Mouse (Mus musculus): ENCODE results near the gene Cacna1e. TPM values are rescaled to one million over a fixed set of nuclear protein-coding genes. Genes with fewer than 3 reads are reported as not detected.
A peak's percentile ranks its signal among the peaks of the same experiment; 100 is the strongest.

Cacna1e gene
- total RNA-seq, 4 experiments from 2014 or later = 180 to 236 (median 203) TPM

- peak; percentile 19 to 30 for DNase-seq (ENCODE audit: low spot score in 2 of 2)
These were observed 354.6 kb downstream of the Cacna1e start for GRCm38 (mm10) chr1:154529666-154530065.

DNA sequence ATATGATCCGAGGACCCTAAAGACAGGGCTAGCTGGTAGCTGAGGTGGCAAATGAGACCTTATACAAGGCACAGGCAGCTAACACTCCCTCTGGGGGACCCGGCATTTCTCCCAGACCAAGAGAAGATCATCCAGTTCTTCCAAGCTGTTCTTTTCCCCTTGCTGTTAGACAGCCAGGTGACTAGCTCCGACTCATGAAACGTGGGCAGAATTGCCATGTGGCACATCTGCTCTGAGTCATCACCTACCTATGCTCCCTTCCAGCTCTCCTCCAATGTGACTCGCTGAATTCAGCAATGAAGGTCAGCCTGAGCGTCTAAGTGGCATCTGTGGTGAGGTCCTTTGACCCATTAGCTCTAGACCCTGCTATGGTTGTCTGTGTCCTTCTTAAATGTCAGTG, 355.5 kb downstream of the Cacna1e start:
- DNase-seq (ENCODE audit: low spot score in 2 of 2) = no peak

DNA sequence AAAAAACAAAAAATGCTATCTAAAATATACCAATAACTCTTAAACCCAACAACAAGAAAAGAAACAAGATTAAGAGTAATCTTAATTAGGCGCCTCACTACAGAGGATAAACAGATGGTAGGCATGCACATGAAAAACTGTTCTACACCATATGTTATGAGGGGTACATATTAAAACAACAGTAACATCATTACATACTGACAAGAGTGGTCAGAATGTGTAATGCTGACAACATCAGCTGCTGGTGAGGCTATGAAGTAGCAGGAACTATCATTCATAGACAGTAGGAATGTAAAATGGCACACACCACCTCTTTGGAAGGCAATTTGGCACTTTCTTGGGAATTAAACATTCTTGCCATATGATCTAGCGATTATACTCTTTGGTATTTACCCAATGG, 363.6 kb downstream of the Cacna1e start:
- no peak for DNase-seq (ENCODE audit: low spot score in 2 of 2)

GRCm38 (mm10) chr1:154515350-154515749, 369.0 kb downstream of the Cacna1e start:
- DNase-seq (ENCODE audit: low spot score in 2 of 2) = no peak

DNA sequence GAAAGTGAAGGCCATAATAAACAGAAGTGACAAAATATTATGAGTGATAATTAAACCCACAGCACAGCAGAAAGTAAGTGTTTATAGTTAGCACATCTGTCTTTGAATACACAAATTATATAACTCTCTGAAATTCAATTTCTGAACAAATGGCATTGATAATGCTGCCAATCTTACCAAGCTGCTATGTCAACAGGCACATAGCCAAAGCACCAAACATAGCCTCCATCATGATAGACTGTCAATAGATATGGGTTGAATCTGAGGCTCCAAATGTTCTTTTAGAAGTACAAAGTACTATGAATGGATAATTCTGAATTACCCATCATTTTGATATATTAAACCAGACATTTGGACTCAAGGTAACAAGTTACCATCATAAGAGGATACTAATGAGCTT, 372.6 kb downstream of the Cacna1e start:
- no peak for DNase-seq (ENCODE audit: low spot score in 2 of 2)

DNA sequence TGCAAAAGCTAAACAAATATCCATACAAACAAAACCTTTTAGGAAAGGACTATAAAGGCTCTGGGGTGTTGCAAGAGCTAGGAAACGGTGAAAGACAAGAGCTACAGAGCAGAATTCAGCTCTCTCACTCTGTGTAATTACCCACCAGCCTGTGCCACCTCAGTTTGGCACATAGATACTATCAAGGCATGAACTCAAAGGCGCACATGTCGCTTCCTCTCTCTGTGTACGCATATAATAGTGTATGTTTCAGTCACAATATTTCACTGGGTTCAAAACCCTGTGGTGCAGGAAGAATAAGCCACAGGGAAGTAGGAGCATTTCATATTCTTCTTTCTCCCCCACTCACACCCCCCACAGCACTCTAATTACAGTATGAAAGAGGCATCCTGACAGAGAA, 380.3 kb downstream of the Cacna1e start:
- DNase-seq (ENCODE audit: low spot score in 2 of 2) = no peak

- no peak for DNase-seq (ENCODE audit: low spot score in 2 of 2)
These were observed 383.4 kb downstream of the Cacna1e start for GRCm38 (mm10) chr1:154500869-154501268.

- peak; percentile 52 to 60 for DNase-seq (ENCODE audit: low spot score in 2 of 2)
These were observed 384.0 kb downstream of the Cacna1e start for GRCm38 (mm10) chr1:154500187-154500866.

- DNase-seq (ENCODE audit: low spot score in 2 of 2) = peak; percentile 30 to 39
These were observed 385.5 kb downstream of the Cacna1e start for GRCm38 (mm10) chr1:154498821-154499220.

- no peak for DNase-seq (ENCODE audit: low spot score in 2 of 2)
These were observed 393.2 kb downstream of the Cacna1e start for GRCm38 (mm10) chr1:154491071-154491470.

- DNase-seq (ENCODE audit: low spot score in 2 of 2) = no peak
These were observed 407.6 kb downstream of the Cacna1e start for GRCm38 (mm10) chr1:154476671-154477070.

GRCm38 (mm10) chr1:154475706-154476105, 408.6 kb downstream of the Cacna1e start:
- DNase-seq (ENCODE audit: low spot score in 2 of 2) = no peak

GRCm38 (mm10) chr1:154474156-154474555, 410.1 kb downstream of the Cacna1e start:
- no peak for DNase-seq (ENCODE audit: low spot score in 2 of 2)

DNA sequence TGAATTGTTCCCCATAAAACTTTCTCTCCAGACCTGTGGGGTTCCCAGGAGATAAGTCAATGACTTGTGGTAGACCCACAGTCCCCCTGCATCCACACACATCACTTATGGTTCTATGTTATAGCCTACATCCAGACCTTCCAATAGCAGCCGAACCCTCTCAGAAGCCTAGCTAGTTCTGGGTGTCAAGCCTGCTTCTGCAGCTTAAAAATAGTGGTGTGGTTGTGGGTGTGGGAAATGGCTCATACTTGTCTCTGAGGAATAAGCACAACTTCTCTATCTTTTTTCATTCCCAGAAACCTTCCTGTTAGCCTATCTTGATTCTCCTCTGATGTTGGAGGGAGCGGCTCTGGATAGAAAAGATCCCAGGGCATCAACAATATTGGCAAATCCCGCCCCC, 417.0 kb downstream of the Cacna1e start:
- no peak for DNase-seq (ENCODE audit: low spot score in 2 of 2)

DNA sequence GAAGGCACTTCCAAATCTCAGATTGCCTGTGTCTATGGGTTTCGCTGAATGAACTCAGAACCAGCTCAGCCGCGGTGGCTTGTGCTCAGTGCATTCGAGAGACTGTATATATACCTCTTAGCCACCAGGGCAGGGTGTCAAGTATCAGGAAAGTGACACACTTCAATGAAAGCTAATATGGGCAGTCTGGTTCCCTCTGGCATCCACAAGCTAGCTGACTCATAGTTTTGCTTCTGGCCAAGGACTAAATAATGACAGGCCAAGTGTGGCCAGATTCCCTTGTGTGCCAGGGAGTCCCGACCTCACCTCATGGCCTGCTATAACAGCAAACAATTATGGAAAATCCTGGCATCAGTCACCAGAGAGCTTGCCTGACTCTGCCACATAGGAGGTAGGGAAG, 422.8 kb downstream of the Cacna1e start:
- DNase-seq (ENCODE audit: low spot score in 2 of 2) = no peak

DNA sequence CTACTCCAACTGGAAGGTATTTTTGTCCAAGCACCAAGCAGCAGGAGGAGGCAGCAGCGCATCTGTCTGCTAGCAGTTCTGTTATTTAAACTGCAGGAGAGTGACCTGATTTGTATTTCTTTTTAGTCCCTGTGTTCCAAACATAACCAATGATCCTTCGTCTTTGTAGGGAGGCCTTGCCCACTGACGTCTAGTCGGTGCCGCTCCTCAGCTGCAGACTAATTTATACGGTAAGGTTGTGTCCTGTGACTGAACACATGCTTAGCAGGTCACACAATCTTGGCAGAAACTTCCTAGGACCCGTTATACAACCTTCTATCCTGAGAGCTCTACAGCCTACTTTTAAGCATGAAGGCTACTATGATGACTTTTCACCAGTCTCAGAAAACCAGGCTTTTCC, 424.2 kb downstream of the Cacna1e start:
- DNase-seq (ENCODE audit: low spot score in 2 of 2) = no peak

- DNase-seq (ENCODE audit: low spot score in 2 of 2) = no peak
These were observed 425.7 kb downstream of the Cacna1e start for GRCm38 (mm10) chr1:154458601-154459000.

DNA sequence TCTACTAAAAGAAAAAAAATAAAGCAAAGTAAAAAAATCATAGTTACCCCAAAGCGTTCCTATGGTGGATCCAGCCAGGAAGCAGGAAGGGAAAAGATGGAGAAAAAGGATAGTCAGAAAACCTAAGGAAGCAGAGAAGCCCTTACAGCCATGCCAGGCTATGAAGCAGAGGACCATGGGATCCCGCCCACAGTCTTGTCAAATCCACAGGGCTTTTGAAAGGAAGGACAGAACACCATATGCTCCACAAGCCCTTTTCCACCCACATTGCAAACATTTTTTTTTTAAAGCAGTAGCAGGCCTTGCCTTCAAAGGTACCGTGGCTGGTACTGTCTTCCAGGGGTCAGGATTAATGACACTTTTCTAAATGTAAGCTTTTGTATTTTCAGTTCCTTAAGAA, 433.5 kb downstream of the Cacna1e start:
- no peak for DNase-seq (ENCODE audit: low spot score in 2 of 2)

DNA sequence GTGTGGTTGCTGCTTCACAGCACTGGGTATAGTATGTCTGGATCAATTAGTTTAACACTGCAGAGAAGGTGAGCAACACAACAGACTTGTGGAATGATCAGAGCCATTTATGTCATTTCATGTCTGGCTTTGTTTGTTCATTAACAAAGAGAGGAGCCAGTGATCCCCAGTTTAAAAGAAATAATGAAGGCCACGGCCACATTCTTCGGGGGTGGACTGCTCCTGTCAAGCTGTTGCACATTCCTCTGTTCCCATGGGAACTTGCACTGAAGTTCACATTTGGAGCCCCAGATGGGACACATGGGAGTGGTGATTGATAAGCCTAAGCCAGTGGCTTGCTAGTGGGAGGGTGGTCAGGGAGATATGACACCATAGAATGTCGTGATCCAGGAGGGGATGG, 437.8 kb downstream of the Cacna1e start:
- DNase-seq (ENCODE audit: low spot score in 2 of 2) = peak; percentile 24 to 37

DNA sequence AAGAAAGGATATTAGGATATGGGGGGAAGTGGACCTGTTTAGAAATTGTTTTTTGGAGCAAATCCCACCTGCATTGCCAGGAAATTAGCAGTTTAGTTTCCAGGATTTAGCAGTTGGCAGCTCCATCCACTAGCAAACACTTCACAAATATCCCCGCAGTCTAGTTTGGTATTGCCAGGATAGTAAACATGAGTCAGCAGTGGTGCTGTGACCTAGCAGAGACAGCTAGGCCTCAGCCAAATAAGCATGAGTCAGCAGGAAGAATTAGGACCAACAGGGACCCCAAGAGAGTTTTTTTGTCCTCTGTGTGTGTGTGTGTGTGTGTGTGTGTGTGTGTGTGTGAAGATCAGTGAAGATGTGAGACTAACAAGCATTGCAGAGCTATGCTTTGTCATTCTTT, 450.8 kb downstream of the Cacna1e start:
- DNase-seq (ENCODE audit: low spot score in 2 of 2) = no peak

DNA sequence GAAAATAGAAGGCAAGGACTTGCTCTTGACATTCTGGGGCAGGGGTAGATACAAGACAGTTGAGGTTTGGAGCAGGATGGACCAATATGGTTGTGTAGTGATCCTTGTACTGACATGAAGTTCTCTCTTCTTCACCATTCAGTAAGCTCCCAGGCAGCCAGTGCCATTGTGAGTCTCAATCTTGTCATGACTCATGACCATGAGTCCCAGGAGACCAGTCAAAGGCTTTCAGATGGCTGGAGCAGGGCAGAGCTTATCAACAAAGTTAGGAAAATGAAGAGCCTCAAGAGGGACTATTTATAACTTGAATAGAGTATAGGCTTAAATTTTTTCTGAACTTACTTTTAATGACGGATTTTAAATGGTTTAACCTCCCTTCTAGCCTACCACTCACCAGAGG, 451.2 kb downstream of the Cacna1e start:
- no peak for DNase-seq (ENCODE audit: low spot score in 2 of 2)

DNA sequence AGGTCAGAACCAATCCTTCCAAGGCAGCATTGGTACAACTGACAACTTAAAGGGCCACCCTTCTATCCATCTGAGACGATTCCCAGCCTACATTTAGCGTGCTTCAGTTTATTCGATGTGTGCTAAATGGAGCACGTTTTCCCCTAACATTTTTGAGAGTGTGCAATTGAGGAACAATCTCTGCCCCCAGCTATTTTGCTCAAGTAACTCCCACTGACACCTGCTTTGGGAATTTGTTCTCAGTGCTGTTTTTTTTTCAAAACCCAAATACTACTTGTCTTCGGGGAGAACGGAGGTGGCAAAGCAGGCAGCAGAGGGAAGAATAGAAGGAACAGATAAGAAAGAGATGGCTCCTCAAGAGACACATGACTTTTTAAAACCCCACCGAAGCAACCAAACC, 456.0 kb downstream of the Cacna1e start:
- no peak for DNase-seq (ENCODE audit: low spot score in 2 of 2)

- no peak for DNase-seq (ENCODE audit: low spot score in 2 of 2)
These were observed 466.0 kb downstream of the Cacna1e start for GRCm38 (mm10) chr1:154418278-154418677.

Measured in layer of hippocampus, adult 8-10 months (tissue).